Comparison of ENCODE assay signal across 26 mouse cellular contexts in the genomic region with DNA sequence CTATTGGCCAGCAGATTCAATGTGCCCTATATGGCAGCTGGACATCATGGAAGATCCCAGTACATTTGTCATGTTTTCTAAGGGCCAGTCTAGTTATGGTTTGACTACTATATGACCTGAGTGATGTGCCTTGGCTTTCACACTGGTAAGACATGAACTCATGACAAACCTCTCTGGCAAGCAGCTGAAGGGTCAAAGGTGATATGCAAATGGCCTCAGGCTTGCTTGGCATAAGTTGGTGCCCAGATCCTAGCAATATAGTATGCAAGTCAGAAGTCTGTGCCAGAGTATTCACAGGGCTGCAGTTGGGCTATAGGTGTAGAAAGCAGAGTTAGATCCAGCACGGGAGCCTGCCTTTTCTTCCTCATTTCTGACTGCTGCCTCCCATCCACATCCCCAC.
DNase-seq lines count a peak whose midpoint lies in the region; ATAC-seq and TF ChIP-seq lines count a peak whose summit lies in the region.
"Had no signal": no experiment of that assay in that cellular context is flagged by ENCODE, and none has a peak within 500 bp of the region (broad histone marks: within the 10 kb centered on the region; RNA-seq: fewer than 3 reads in every experiment).

No protein-coding gene starts in this region.

- no peak overlapping the region for H3K9ac ChIP-seq in hindbrain, embryonic 14.5 days
- no peak overlapping the region for H3K9ac ChIP-seq in hindbrain, embryonic 16.5 days (ENCODE audit: low read depth, low read length)
- H3K9ac ChIP-seq in neural tube, embryonic 12.5 days = no peak overlapping the region
- H3K9ac ChIP-seq: heart, embryonic 15.5 days; liver, embryonic 15.5 days; lung, embryonic 15.5 days; midbrain, embryonic 12.5 days; neural tube, embryonic 13.5 days had no signal

- no peak overlapping the region for H3K4me3 ChIP-seq in hindbrain, embryonic 14.5 days (replicated peaks; ENCODE audit: low read length)
- H3K4me3 ChIP-seq in hindbrain, embryonic 16.5 days (ENCODE audit: low read length) = no peak overlapping the region
- no peak overlapping the region for H3K4me3 ChIP-seq in kidney, adult 2 months (ENCODE audit: insufficient read depth, low read depth, low read length)
- no peak overlapping the region for H3K4me3 ChIP-seq in neural tube, embryonic 12.5 days
- H3K4me3 ChIP-seq: heart, embryonic 10.5 days; heart, embryonic 15.5 days; liver, embryonic 15.5 days; lung, embryonic 15.5 days; midbrain, embryonic 12.5 days; neural tube, embryonic 13.5 days had no signal

- no peaks in the 10 kb centered on the region for H3K36me3 ChIP-seq in hindbrain, embryonic 14.5 days (replicated peaks; ENCODE audit: control insufficient read depth, insufficient read depth)
- no peaks in the 10 kb centered on the region for H3K36me3 ChIP-seq in hindbrain, embryonic 16.5 days (ENCODE audit: control insufficient read depth, insufficient read depth, low read length)
- H3K36me3 ChIP-seq in kidney, adult 2 months (ENCODE audit: control insufficient read depth, insufficient read depth, low read length) = no peaks in the 10 kb centered on the region
- no peaks in the 10 kb centered on the region for H3K36me3 ChIP-seq in neural tube, embryonic 12.5 days
- H3K36me3 ChIP-seq: heart, embryonic 15.5 days; liver, embryonic 15.5 days; lung, embryonic 15.5 days; midbrain, embryonic 12.5 days; neural tube, embryonic 13.5 days had no signal

- H3K4me2 ChIP-seq in hindbrain, embryonic 14.5 days (replicated peaks) = no peak overlapping the region
- H3K4me2 ChIP-seq in hindbrain, embryonic 16.5 days (ENCODE audit: low read length) = no peak overlapping the region
- no peak overlapping the region for H3K4me2 ChIP-seq in neural tube, embryonic 12.5 days (replicated peaks)
- H3K4me2 ChIP-seq: heart, embryonic 15.5 days; liver, embryonic 15.5 days; lung, embryonic 15.5 days; midbrain, embryonic 12.5 days; neural tube, embryonic 13.5 days had no signal

- TF ChIP-seq CTCF in kidney, adult 2 months (conservative IDR thresholded peaks at IDR 0.05; ENCODE audit: insufficient read depth, insufficient read length, low read depth, low read length) = no peak

- DNase-seq in hindbrain, embryonic 14.5 days (ENCODE audit: low spot score) = no peak
- peak; percentile 37 for DNase-seq in kidney, adult 2 months
- DNase-seq in kidney, postnatal 14 days = no peak
- no peak for DNase-seq in neural tube, embryonic 10.5 days (ENCODE audit: extremely low spot score, low spot score)
- no peak for DNase-seq in MN1 (ENCODE audit: low spot score)
- DNase-seq: adrenal gland, adult 8-10 months; B cell, adult 2 months; cerebellum, adult 2 months; cerebellum, postnatal 14 days; gastrocnemius, postnatal 14 days; heart, adult 11 months; kidney, postnatal 10 days; layer of hippocampus, adult 9-11 months; liver; right cerebral cortex, postnatal 14 days; thymus, postnatal 4 days had no signal

- TF ChIP-seq POLR2A in kidney, adult 2 months (IDR thresholded peaks at IDR 0.05; ENCODE audit: low read depth, low read length) = no peak

- H3K4me1 ChIP-seq in hindbrain, embryonic 14.5 days (replicated peaks; ENCODE audit: control insufficient read depth, insufficient read depth, low read length) = peaks cover 8% of the 10 kb centered on the region; the same call in 1 of the 2 replicates
- H3K4me1 ChIP-seq in hindbrain, embryonic 16.5 days (ENCODE audit: control insufficient read depth, insufficient read depth, low read depth, low read length) = peaks cover 8% of the 10 kb centered on the region
- H3K4me1 ChIP-seq in kidney, adult 2 months (ENCODE audit: control insufficient read depth, insufficient read depth, low read length) = no peaks in the 10 kb centered on the region; the same call in 1 of the 2 replicates
- peaks cover 7% of the 10 kb centered on the region; the same call in 1 of the 2 replicates for H3K4me1 ChIP-seq in neural tube, embryonic 12.5 days

- no peak for ATAC-seq in hindbrain, embryonic 14.5 days (ENCODE audit: low FRiP score)
- ATAC-seq in hindbrain, embryonic 16.5 days = no peak
- ATAC-seq in neural tube, embryonic 12.5 days (ENCODE audit: low FRiP score, low read depth) = peak; percentile 9; the same call in 1 of the 2 replicates
- ATAC-seq: activated CD4-positive, CD25-positive, alpha-beta regulatory T cell, adult 4 months; intestine, postnatal 0 days had no signal

- peak overlapping the region; percentile 44; the same call in 1 of the 2 replicates for H3K27ac ChIP-seq in hindbrain, embryonic 14.5 days
- no peak overlapping the region; the same call in 1 of the 2 replicates for H3K27ac ChIP-seq in hindbrain, embryonic 16.5 days (ENCODE audit: low read depth, low read length)
- H3K27ac ChIP-seq in kidney, adult 2 months (ENCODE audit: insufficient read depth, low read depth, low read length) = no peak overlapping the region
- no peak overlapping the region for H3K27ac ChIP-seq in neural tube, embryonic 12.5 days
- H3K27ac ChIP-seq: liver, embryonic 15.5 days had no signal

- no peaks in the 10 kb centered on the region for H3K9me3 ChIP-seq in hindbrain, embryonic 14.5 days (ENCODE audit: control insufficient read depth, low read length)
- H3K9me3 ChIP-seq in hindbrain, embryonic 16.5 days (ENCODE audit: control insufficient read depth, low read length) = no peaks in the 10 kb centered on the region
- H3K9me3 ChIP-seq in neural tube, embryonic 12.5 days = no peaks in the 10 kb centered on the region
- H3K9me3 ChIP-seq: heart, embryonic 10.5 days; heart, embryonic 15.5 days; liver, embryonic 15.5 days; lung, embryonic 15.5 days; midbrain, embryonic 12.5 days; neural tube, embryonic 13.5 days had no signal

- no peaks in the 10 kb centered on the region for H3K27me3 ChIP-seq in hindbrain, embryonic 14.5 days (ENCODE audit: control insufficient read depth, insufficient read depth, low read length)
- H3K27me3 ChIP-seq in hindbrain, embryonic 16.5 days (replicated peaks; ENCODE audit: control insufficient read depth, insufficient read depth, low read length) = no peaks in the 10 kb centered on the region
- H3K27me3 ChIP-seq in kidney, adult 2 months (replicated peaks; ENCODE audit: control insufficient read depth, insufficient read depth, low read length) = no peaks in the 10 kb centered on the region
- no peaks in the 10 kb centered on the region for H3K27me3 ChIP-seq in neural tube, embryonic 12.5 days (replicated peaks)
- H3K27me3 ChIP-seq: heart, embryonic 15.5 days; liver, embryonic 15.5 days; lung, embryonic 15.5 days; neural tube, embryonic 13.5 days had no signal

- 88% methylated on average over 1 of the region's 1 CpGs for WGBS in hindbrain, embryonic 14.5 days
- WGBS in hindbrain, embryonic 16.5 days = 89% methylated on average over 1 of the region's 1 CpGs
- WGBS in kidney, adult 2 months = 91% methylated on average over 1 of the region's 1 CpGs
- 92% methylated on average over 1 of the region's 1 CpGs for WGBS in neural tube, embryonic 12.5 days
